Mouse (Mus musculus) forebrain, postnatal 0 days (tissue): Measurements from ENCODE around the gene Nhej1. TPM values are rescaled to one million over a fixed set of nuclear protein-coding genes. Genes with fewer than 3 reads are reported as not detected.

ENCODE experiments used
- ATAC-seq: fragments of 200-750 bp; cut with Nextera tagmentation; 2 replicates; pipeline ENCODE4 v1.8.0; 2017; ENCODE audit warnings: mild to moderate bottlenecking, moderate library complexity
- DNase-seq: peaks from one replicate; pipeline ENCODE4 v3.0.0-alpha.2; 2015
- H3K27ac ChIP-seq: fragments of 300-500 bp; sonication (generic); 2 replicates; pipeline ENCODE4 v1.5.1; 2014; ENCODE audit warnings: low read depth, mild to moderate bottlenecking, antibody characterized with exemption, low read length, moderate library complexity, mixed read lengths
- H3K27me3 ChIP-seq: fragments of 300-500 bp; sonication (generic); 2 replicates; pipeline ENCODE4 v1.6.1; 2014; ENCODE audit warnings: mild to moderate bottlenecking, low read length, mixed read lengths; ENCODE audit not compliant: insufficient read depth
- H3K36me3 ChIP-seq: fragments of 300-500 bp; sonication (generic); 2 replicates; pipeline ENCODE4 v1.6.1; 2014; ENCODE audit warnings: mild to moderate bottlenecking, moderate library complexity; ENCODE audit not compliant: insufficient read depth
- H3K4me1 ChIP-seq: fragments of 300-500 bp; sonication (generic); 2 replicates; pipeline ENCODE4 v1.6.1; 2014; ENCODE audit warnings: antibody characterized with exemption; ENCODE audit not compliant: insufficient read depth
- H3K4me2 ChIP-seq: fragments of 300-500 bp; sonication (generic); 2 replicates; pipeline ENCODE4 v1.6.1; 2014; ENCODE audit warnings: low read depth, mild to moderate bottlenecking, moderate library complexity
- H3K4me3 ChIP-seq: fragments of 300-500 bp; sonication (generic); 2 replicates; pipeline ENCODE4 v1.5.1; 2014; ENCODE audit warnings: low read depth, low read length, mixed read lengths
- H3K9ac ChIP-seq: fragments of 300-500 bp; sonication (generic); 2 replicates; pipeline ENCODE4 v1.6.1; 2014; ENCODE audit warnings: mild to moderate bottlenecking
- H3K9me3 ChIP-seq: fragments of 300-500 bp; sonication (generic); 2 replicates; pipeline ENCODE4 v1.6.1; 2016; ENCODE audit warnings: low read length
- CTCF ChIP-seq: sonication (generic); IDR thresholded peaks from 2 replicates; pipeline ENCODE4 v1.5.1; 2016; ENCODE audit warnings: antibody characterized with exemption, control low read depth, low read depth
- WGBS: fragments of 180-500 bp; shearing (Covaris S2); extraction: QIAGEN DNeasy Blood & Tissue Kit; methylation state at CpG from one replicate; pipeline ENCODE4 v1.1.7; 2014; 5-methylcytosine and 5-hydroxymethylcytosine counted together
- polyA plus RNA-seq: library from polyadenylated mRNA; unstranded; fragments of >200 nt; fragmentation: Nextera tagmentation; extraction: Ambion mirVana; gene quantifications from 2 replicates; pipeline ENCODE4 v1.2.1, GENCODE M21; 2015
- total RNA-seq: library from RNA; depleted of rRNA; stranded (reverse); fragments of >200 nt; gene quantifications from 2 replicates; pipeline ENCODE4 v1.2.3, GENCODE M21; 2014

Nhej1 gene
- total and polyA plus RNA-seq, 2 experiments from 2014 or later: 3.6 to 3.9 TPM

- no peak overlapping the region for H3K9ac ChIP-seq
- H3K4me2 ChIP-seq: no peak overlapping the region
- no peak overlapping the region for H3K4me3 ChIP-seq
- peaks cover 5% of the 10 kb centered on the region; the same call in 1 of the 2 replicates for H3K27me3 ChIP-seq
- ATAC-seq: no peak
- WGBS: 85% methylated on average over 7 of the region's 7 CpGs
- no peaks in the 10 kb centered on the region for H3K4me1 ChIP-seq
- H3K27ac ChIP-seq: no peak overlapping the region
- no peaks in the 10 kb centered on the region for H3K9me3 ChIP-seq
- TF ChIP-seq CTCF: no peak
- no peak for DNase-seq
- no peaks in the 10 kb centered on the region for H3K36me3 ChIP-seq
Measured at GRCm38 (mm10) chr1:74961722-74962121, 163.3 kb downstream of the Nhej1 start.

GRCm38 (mm10) chr1:74960059-74960458, 164.9 kb downstream of the Nhej1 start:
- Histone ChIP-seq H3K9me3 (no peaks in the 10 kb centered on the region), H3K4me1 (no peaks in the 10 kb centered on the region), H3K27me3 (peaks cover 5% of the 10 kb centered on the region), H3K27ac (no peak overlapping the region), H3K9ac (no peak overlapping the region), H3K4me3 (no peak overlapping the region), H3K36me3 (no peaks in the 10 kb centered on the region), H3K4me2 (no peak overlapping the region)
- WGBS: 93% methylated on average over 7 of the region's 7 CpGs
- no peak for TF ChIP-seq CTCF
- no peak for ATAC-seq
- no peak for DNase-seq

GRCm38 (mm10) chr1:74951556-74952210, 173.3 kb downstream of the Nhej1 start, which contains the start of gene Ihh:
Gene Ihh (minus strand): TSS chr1:74951672.
- Histone ChIP-seq H3K4me1 (0 out of 2 replicates have a peak, but pooled peaks cover 18% of the 10 kb centered on the region), H3K4me2 (peak within 1 kb of the TSS; percentile 54), H3K36me3 (no peaks in the 10 kb centered on the region), H3K27me3 (peaks cover 77% of the 10 kb centered on the region), H3K27ac (no peak within 1 kb of the TSS), H3K9ac (0 out of 2 replicates have a peak within 1 kb of the TSS, but pooled peaks have one; percentile 28), H3K9me3 (no peaks in the 10 kb centered on the region), H3K4me3 (peak within 1 kb of the TSS; percentile 32)
- ATAC-seq (no peak), DNase-seq (no peak)
- no peak for TF ChIP-seq CTCF
- 3% methylated on average over 37 of the region's 55 CpGs for WGBS

GRCm38 (mm10) chr1:74950576-74951490, 174.2 kb downstream of the Nhej1 start:
- Histone ChIP-seq H3K9ac (0 out of 2 replicates have a peak overlapping the region, but pooled peaks have one; percentile 28), H3K4me2 (peak overlapping the region; percentile 54), H3K27ac (no peak overlapping the region), H3K4me1 (0 out of 2 replicates have a peak, but pooled peaks cover 18% of the 10 kb centered on the region), H3K4me3 (peak overlapping the region; percentile 32), H3K36me3 (no peaks in the 10 kb centered on the region), H3K27me3 (peaks cover 81% of the 10 kb centered on the region), H3K9me3 (no peaks in the 10 kb centered on the region)
- ATAC-seq (no peak), DNase-seq (no peak)
- TF ChIP-seq CTCF: no peak
- 1% methylated on average over 77 of the region's 84 CpGs for WGBS

- Histone ChIP-seq H3K27ac (no peak overlapping the region), H3K27me3 (peaks cover 81% of the 10 kb centered on the region), H3K4me3 (peak overlapping the region; percentile 32), H3K4me1 (0 out of 2 replicates have a peak, but pooled peaks cover 18% of the 10 kb centered on the region), H3K36me3 (no peaks in the 10 kb centered on the region), H3K9ac (no peak overlapping the region), H3K9me3 (no peaks in the 10 kb centered on the region), H3K4me2 (peak overlapping the region; percentile 54)
- no peak for ATAC-seq
- DNase-seq: no peak
- WGBS: 3% methylated on average over 16 of the region's 16 CpGs
- TF ChIP-seq CTCF: no peak
Measured at GRCm38 (mm10) chr1:74950066-74950465, 174.9 kb downstream of the Nhej1 start.

GRCm38 (mm10) chr1:74949666-74950050, 175.3 kb downstream of the Nhej1 start:
- no peaks in the 10 kb centered on the region for H3K36me3 ChIP-seq
- WGBS: 4% methylated on average over 24 of the region's 24 CpGs
- DNase-seq: no peak
- H3K9me3 ChIP-seq: no peaks in the 10 kb centered on the region
- no peak for TF ChIP-seq CTCF
- no peak overlapping the region for H3K4me3 ChIP-seq
- ATAC-seq: no peak
- no peak overlapping the region for H3K27ac ChIP-seq
- no peak overlapping the region for H3K9ac ChIP-seq
- peaks cover 77% of the 10 kb centered on the region for H3K27me3 ChIP-seq
- H3K4me2 ChIP-seq: no peak overlapping the region
- H3K4me1 ChIP-seq: 0 out of 2 replicates have a peak, but pooled peaks cover 18% of the 10 kb centered on the region
